Mouse (Mus musculus) Patski (cell line): ENCODE measurements at regions not wholly inside any gene's neighbourhood (a gene's known extent, or its start where the extent isn't known, plus 50 kb on each side); places are given as distances from the start of the nearest gene placed in this dataset.

Experiments used
- ATAC-seq: fragments of 100-300 bp; one replicate; pipeline ENCODE4 v1.8.0; 2021
- CTCF ChIA-PET: fragments of 350-600 bp; sonication (Branson Sonifier 250); formaldehyde crosslinking; loops from one replicate; lab custom pipeline; 2022; ENCODE audit warnings: inconsistent platforms; lab: Charles Lee
- POLR2A ChIA-PET: fragments of 350-600 bp; sonication (Branson Sonifier 250); formaldehyde crosslinking; loops from one replicate; lab custom pipeline; 2022; ENCODE audit warnings: antibody characterized with exemption, inconsistent platforms; lab: Charles Lee
- DNase-seq: peaks from one replicate; pipeline ENCODE4 v3.0.0-alpha.2; 2011; ENCODE audit warnings: low read depth, low spot score
- H3K27me3 ChIP-seq: fragments of 371-371 bp; one replicate; pipeline ENCODE4 v1.5.1; 2021
- CTCF ChIP-seq: fragments of 100-300 bp; IDR thresholded peaks from one replicate; pipeline ENCODE4 v1.5.1; 2021
- in situ Hi-C: fragments of 300-500 bp; cut with MboI; formaldehyde crosslinking; loops from 3 replicates; pipeline ENCODE4 v1.11.1; 2018; ENCODE audit warnings: low pct_unique_long_range_greater_than_20kb, mixed read lengths

DNA sequence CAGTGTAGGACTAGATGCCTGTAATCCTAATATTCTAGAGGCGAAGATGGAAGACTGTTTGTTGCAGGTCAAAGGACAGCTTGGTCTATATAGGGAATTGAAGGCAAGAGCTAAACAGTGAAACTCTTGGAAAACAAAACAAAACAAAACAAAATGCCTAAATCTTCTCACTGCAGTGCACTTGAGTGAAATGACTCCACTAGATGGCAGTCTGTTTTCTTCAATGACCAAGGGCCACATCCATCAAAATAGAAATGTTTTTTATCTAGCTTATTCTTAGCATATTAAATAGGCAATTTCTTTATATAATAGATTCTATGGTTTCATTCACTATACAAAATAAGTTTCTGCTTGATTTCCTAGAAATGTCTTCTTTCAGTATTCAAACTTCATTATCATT, 279.7 kb downstream of the Tex13c3 start:
- ATAC-seq (no peak), DNase-seq (no peak)
- TF ChIP-seq CTCF: peak; percentile 50
- CTCF ChIA-PET: interaction anchor here (0.7 to 1.6 kb wide), 5 partner anchors 23 to 46 kb away, joined by 3 to 4 read pairs (median 3); no protein-coding TSS in a partner anchor
- POLR2A ChIA-PET: interaction anchor here (0.7 kb wide), 1 partner anchor 21 kb away, joined by 3 read pairs; no protein-coding TSS in a partner anchor
- peaks cover 3% of the 10 kb centered on the region for H3K27me3 ChIP-seq
- in situ Hi-C loops: loop anchor here (5.0 kb wide), 1 partner anchor 319 kb away; no protein-coding TSS in a partner anchor

- CTCF ChIA-PET: no interaction called here
- DNase-seq (no peak), ATAC-seq (no peak)
- POLR2A ChIA-PET: no interaction called here
- TF ChIP-seq CTCF: no peak
- H3K27me3 ChIP-seq: peaks cover 6% of the 10 kb centered on the region
- in situ Hi-C loops: no loop called here
Measured at GRCm38 (mm10) chrX:19199531-19199930, 281.6 kb downstream of the Tex13c3 start.

GRCm38 (mm10) chrX:19168983-19169382, 312.1 kb downstream of the Tex13c3 start:
- DNase-seq: no peak

GRCm38 (mm10) chrX:19168546-19168945, 312.6 kb downstream of the Tex13c3 start:
- no peak for DNase-seq
- no peaks in the 10 kb centered on the region for H3K27me3 ChIP-seq
- in situ Hi-C loops: loop anchor here (10.0 to 25.0 kb wide), 2 partner anchors 284 to 1006 kb away; partner anchors contain the start of gene Kdm6a
- TF ChIP-seq CTCF: no peak
- ChIA-PET CTCF (interaction anchor here (1.1 to 1.8 kb wide), 4 partner anchors 8 to 34 kb away, joined by 3 to 4 read pairs (median 4); no protein-coding TSS in a partner anchor), POLR2A (no interaction called here)
- no peak for ATAC-seq

More at GRCm38 (mm10) chrX:19168983-19169382, 312.1 kb downstream of the Tex13c3 start:
- CTCF ChIA-PET: interaction anchor here (1.0 to 1.8 kb wide), 3 partner anchors 10 to 32 kb away, joined by 3 to 4 read pairs (median 3); no protein-coding TSS in a partner anchor
- ATAC-seq: no peak
- H3K27me3 ChIP-seq: no peaks in the 10 kb centered on the region
- POLR2A ChIA-PET: no interaction called here
- in situ Hi-C loops: loop anchor here (10.0 to 25.0 kb wide), 2 partner anchors 284 to 1007 kb away; partner anchors contain the start of gene Kdm6a
- no peak for TF ChIP-seq CTCF

DNA sequence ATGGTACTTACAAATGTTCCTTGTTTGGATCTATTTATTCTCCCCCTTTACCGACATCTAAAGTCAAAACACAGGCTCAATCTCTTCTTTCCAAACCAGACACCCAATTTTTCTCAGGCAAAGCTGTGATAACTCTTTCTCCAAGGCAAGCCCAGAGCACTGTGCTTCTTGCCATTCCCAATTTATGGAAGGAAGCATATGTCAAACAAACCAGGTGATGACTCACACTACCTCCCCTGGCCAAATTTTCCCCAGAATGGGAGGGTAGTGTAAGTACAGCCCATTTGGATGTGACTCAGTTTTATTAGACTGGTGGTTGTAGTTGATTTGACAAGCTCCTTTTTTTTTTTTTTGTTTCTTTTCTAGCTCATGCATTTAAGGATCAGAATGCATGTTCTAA, 313.0 kb downstream of the Tex13c3 start:
- CTCF ChIA-PET: interaction anchor here (1.1 to 1.2 kb wide), 2 partner anchors 9 to 35 kb away, joined by 3 to 4 read pairs; no protein-coding TSS in a partner anchor
- H3K27me3 ChIP-seq: no peaks in the 10 kb centered on the region
- POLR2A ChIA-PET: no interaction called here
- in situ Hi-C loops: loop anchor here (10.0 to 25.0 kb wide), 2 partner anchors 283 to 1006 kb away; partner anchors contain the start of gene Kdm6a
- DNase-seq (no peak), ATAC-seq (no peak)
- TF ChIP-seq CTCF: no peak

DNA sequence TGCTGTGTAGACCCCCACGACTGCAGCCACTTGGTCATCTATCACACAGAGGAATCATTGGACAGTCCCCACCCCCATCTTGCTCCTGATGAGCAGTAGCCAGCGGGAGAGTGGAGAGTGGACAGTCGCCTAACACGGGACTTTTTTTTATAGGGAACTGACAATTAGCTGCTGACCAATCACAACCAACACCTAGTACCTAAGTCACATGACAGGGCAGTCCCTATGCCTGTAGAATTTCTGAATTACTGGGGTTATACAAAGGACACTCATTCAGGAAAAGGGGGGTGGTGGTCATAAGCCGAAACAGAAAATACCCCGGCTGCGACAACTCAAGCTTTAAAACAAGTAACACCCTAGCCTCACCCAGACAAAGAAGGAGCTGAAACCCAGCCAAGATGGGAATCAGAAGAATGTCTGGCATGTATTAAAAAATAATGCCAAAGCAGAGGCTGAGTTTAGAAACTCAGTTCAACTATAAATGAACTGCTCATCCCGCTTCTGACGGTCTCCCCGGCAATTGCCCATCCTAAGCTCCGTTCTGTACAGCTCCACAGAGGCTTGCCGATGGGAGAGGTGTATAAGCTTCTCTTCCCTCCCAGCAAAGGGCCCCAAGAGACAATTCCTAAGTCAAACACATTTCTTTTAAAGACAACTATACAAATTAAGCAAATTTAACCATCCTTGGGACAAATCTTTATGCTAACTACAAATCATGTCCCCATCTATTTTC, 313.8 kb downstream of the Tex13c3 start:
- H3K27me3 ChIP-seq: no peaks in the 10 kb centered on the region
- CTCF ChIA-PET: interaction anchor here (0.8 to 1.6 kb wide), 5 partner anchors 10 to 289 kb away, joined by 3 to 5 read pairs (median 3); no protein-coding TSS in a partner anchor
- no peak for TF ChIP-seq CTCF
- in situ Hi-C loops: loop anchor here (10.0 to 25.0 kb wide), 2 partner anchors 282 to 1005 kb away; partner anchors contain the start of gene Kdm6a
- no peak for DNase-seq
- POLR2A ChIA-PET: interaction anchor here (1.1 kb wide), 1 partner anchor 172 kb away, joined by 3 read pairs; no protein-coding TSS in a partner anchor
- ATAC-seq: peak; percentile 79

DNA sequence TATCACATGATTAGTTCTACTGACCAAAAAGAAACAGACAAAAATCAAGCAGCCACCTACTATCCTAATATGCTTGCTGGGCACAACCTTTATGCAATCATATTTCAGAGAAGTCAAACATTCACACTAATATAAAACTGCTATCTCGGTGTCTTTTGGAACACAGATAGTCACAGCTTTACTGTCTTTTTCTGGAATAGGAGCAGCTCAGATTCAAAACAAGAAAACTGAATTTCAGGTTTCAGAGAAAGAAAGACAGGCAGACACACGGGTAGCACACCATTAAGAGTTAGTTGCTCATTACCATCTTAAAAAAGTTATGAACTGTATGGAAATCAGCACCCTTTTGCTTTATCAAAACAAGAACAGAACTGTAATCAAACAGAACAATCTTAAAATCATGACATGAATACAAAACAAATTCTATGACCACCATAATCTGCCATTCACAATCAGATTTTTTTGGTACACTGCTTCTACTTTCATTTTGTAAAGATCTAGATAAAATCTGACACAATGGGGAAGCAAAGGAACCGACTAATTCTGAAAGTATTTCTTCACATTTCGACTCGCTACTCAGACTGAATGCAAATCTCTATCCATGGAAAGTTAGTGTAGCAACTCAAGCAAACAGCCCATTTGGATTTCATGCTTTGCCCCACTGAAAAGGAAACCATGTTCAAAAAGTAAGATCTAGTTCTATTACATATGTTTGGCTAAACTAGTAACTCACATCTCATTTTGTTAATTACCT, 315.1 kb downstream of the Tex13c3 start:
- H3K27me3 ChIP-seq: no peaks in the 10 kb centered on the region
- in situ Hi-C loops: loop anchor here (10.0 to 25.0 kb wide), 2 partner anchors 281 to 1004 kb away; partner anchors contain the start of gene Kdm6a
- CTCF ChIA-PET: interaction anchor here (1.6 kb wide), 1 partner anchor 9 kb away, joined by 5 read pairs; no protein-coding TSS in a partner anchor
- ATAC-seq: no peak
- no peak for DNase-seq
- POLR2A ChIA-PET: interaction anchor here (1.1 kb wide), 1 partner anchor 171 kb away, joined by 3 read pairs; no protein-coding TSS in a partner anchor
- TF ChIP-seq CTCF: no peak

- H3K27me3 ChIP-seq: no peaks in the 10 kb centered on the region
- in situ Hi-C loops: loop anchor here (10.0 to 25.0 kb wide), 2 partner anchors 279 to 1002 kb away; partner anchors contain the start of gene Kdm6a
- ChIA-PET POLR2A (no interaction called here), CTCF (interaction anchor here (1.0 to 1.1 kb wide), 2 partner anchors 12 to 17 kb away, joined by 3 read pairs; no protein-coding TSS in a partner anchor)
- DNase-seq (no peak), ATAC-seq (no peak)
- TF ChIP-seq CTCF: no peak
Measured at GRCm38 (mm10) chrX:19164151-19164550, 317.0 kb downstream of the Tex13c3 start.

DNA sequence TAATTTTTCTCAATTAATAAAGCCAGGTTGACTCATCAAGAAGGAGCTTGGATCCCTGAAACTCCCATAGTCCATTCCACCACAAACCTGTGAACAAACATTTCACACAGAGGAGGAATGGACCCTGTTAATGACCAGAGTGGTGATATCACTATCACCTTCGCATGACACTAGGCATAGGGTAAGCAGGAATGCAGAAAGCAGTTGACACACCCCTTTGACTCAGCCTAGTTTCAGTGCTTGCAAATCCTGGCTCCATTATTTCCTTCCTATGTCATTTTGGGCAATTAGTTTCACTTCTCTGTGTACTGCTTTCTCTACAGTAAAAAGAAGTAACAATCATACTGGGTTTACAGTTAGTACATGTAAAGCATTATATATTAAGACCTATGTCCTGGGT, 318.2 kb downstream of the Tex13c3 start:
- in situ Hi-C loops: loop anchor here (10.0 to 25.0 kb wide), 2 partner anchors 278 to 1001 kb away; partner anchors contain the start of gene Kdm6a
- TF ChIP-seq CTCF: no peak
- CTCF ChIA-PET: no interaction called here
- H3K27me3 ChIP-seq: no peaks in the 10 kb centered on the region
- POLR2A ChIA-PET: no interaction called here
- peak; percentile 53 for ATAC-seq
- no peak for DNase-seq
